Mouse (Mus musculus): ENCODE data around the gene Gzme. TPM values are rescaled to one million over a fixed set of nuclear protein-coding genes. Genes with fewer than 3 reads are reported as not detected.

Gzme gene
- polyA plus RNA-seq, 1 experiment from 2014 or later: not detected

GRCm38 (mm10) chr14:56102386-56102785 is 18.0 kb downstream of the Gzme start, which contains the start of gene Ctsg:
TSS of gene Ctsg (minus strand) at chr14:56102574.
- H3K9me3 ChIP-seq (replicated peaks): no peaks in the 10 kb centered on the region
- H3K36me3 ChIP-seq: no peaks in the 10 kb centered on the region
- WGBS: 80% methylated on average over 10 of the region's 10 CpGs
- H3K4me3 ChIP-seq: no peak within 1 kb of the TSS
- H3K4me1 ChIP-seq: no peaks in the 10 kb centered on the region
- DNase-seq (ENCODE audit: low spot score): no peak
- no peaks in the 10 kb centered on the region for H3K27me3 ChIP-seq (ENCODE audit: low read depth, poor library complexity, severe bottlenecking)
- no peak within 1 kb of the TSS for H3K27ac ChIP-seq (replicated peaks)

- Histone ChIP-seq H3K36me3 (no peaks in the 10 kb centered on the region), H3K4me3 (no peak overlapping the region), H3K9me3 (replicated peaks) (no peaks in the 10 kb centered on the region), H3K4me1 (no peaks in the 10 kb centered on the region), H3K27me3 (ENCODE audit: low read depth, poor library complexity, severe bottlenecking) (no peaks in the 10 kb centered on the region), H3K27ac (replicated peaks) (no peak overlapping the region)
- WGBS: 82% methylated on average over 4 of the region's 4 CpGs
- no peak for DNase-seq (ENCODE audit: low spot score)
Observed at GRCm38 (mm10) chr14:56098940-56099339, 21.5 kb downstream of the Gzme start.

- Histone ChIP-seq H3K9me3 (replicated peaks) (no peaks in the 10 kb centered on the region), H3K27ac (replicated peaks) (no peak overlapping the region), H3K4me1 (no peaks in the 10 kb centered on the region), H3K36me3 (no peaks in the 10 kb centered on the region), H3K4me3 (no peak overlapping the region), H3K27me3 (ENCODE audit: low read depth, poor library complexity, severe bottlenecking) (no peaks in the 10 kb centered on the region)
- DNase-seq (ENCODE audit: low spot score): no peak
- WGBS: 89% methylated on average over 1 of the region's 1 CpGs
Observed at GRCm38 (mm10) chr14:56097597-56097996, 22.8 kb downstream of the Gzme start.

- DNase-seq (ENCODE audit: low spot score): no peak
- 88% methylated on average over 2 of the region's 2 CpGs for WGBS
- Histone ChIP-seq H3K4me1 (no peaks in the 10 kb centered on the region), H3K9me3 (replicated peaks) (no peaks in the 10 kb centered on the region), H3K27ac (replicated peaks) (no peak overlapping the region), H3K27me3 (ENCODE audit: low read depth, poor library complexity, severe bottlenecking) (no peaks in the 10 kb centered on the region), H3K36me3 (no peaks in the 10 kb centered on the region), H3K4me3 (no peak overlapping the region)
Observed at GRCm38 (mm10) chr14:56093353-56093752, 27.1 kb downstream of the Gzme start.

GRCm38 (mm10) chr14:56086711-56087110 is 33.7 kb downstream of the Gzme start:
- H3K36me3 ChIP-seq: no peaks in the 10 kb centered on the region
- H3K4me3 ChIP-seq: no peak overlapping the region
- H3K4me1 ChIP-seq: no peaks in the 10 kb centered on the region
- H3K27me3 ChIP-seq (ENCODE audit: low read depth, poor library complexity, severe bottlenecking): no peaks in the 10 kb centered on the region
- H3K27ac ChIP-seq (replicated peaks): no peak overlapping the region
- H3K9me3 ChIP-seq (replicated peaks): no peaks in the 10 kb centered on the region
- 66% methylated on average over 3 of the region's 3 CpGs for WGBS
- DNase-seq (ENCODE audit: low spot score): no peak

GRCm38 (mm10) chr14:56085167-56085566 is 35.3 kb downstream of the Gzme start, which contains the start of gene Mcpt8:
TSS of gene Mcpt8 (minus strand) at chr14:56085273.
- no peaks in the 10 kb centered on the region for H3K36me3 ChIP-seq
- H3K27me3 ChIP-seq (ENCODE audit: low read depth, poor library complexity, severe bottlenecking): no peaks in the 10 kb centered on the region
- H3K9me3 ChIP-seq (replicated peaks): no peaks in the 10 kb centered on the region
- no peaks in the 10 kb centered on the region for H3K4me1 ChIP-seq
- H3K27ac ChIP-seq (replicated peaks): no peak within 1 kb of the TSS
- H3K4me3 ChIP-seq: no peak within 1 kb of the TSS
- no peak for DNase-seq (ENCODE audit: low spot score)
- 97% methylated on average over 2 of the region's 2 CpGs for WGBS

- H3K27ac ChIP-seq (replicated peaks): no peak overlapping the region
- H3K36me3 ChIP-seq: no peaks in the 10 kb centered on the region
- H3K4me1 ChIP-seq: no peaks in the 10 kb centered on the region
- no peak for DNase-seq (ENCODE audit: low spot score)
- H3K4me3 ChIP-seq: no peak overlapping the region
- H3K27me3 ChIP-seq (ENCODE audit: low read depth, poor library complexity, severe bottlenecking): no peaks in the 10 kb centered on the region
- H3K9me3 ChIP-seq (replicated peaks): no peaks in the 10 kb centered on the region
- 89% methylated on average over 4 of the region's 4 CpGs for WGBS
Observed at GRCm38 (mm10) chr14:56082016-56082415, 38.4 kb downstream of the Gzme start.

Small RNA genes within 50 kb of the gene (microRNA-seq; reads per million reads assigned to microRNA genes)
- not detected for gene Mir6949

Other genes starting within 250 kb of the Gzme start
- gene Cbln3, start 236.2 kb downstream of the Gzme start, polyA plus RNA-seq (2016; fragmentation: Nextera tagmentation; extraction: Ambion mirVana): 0.14 and 0.16 TPM in 2 replicates
- 23.2 and 24.7 TPM in 2 replicates for gene Khnyn, start 235.7 kb downstream of the Gzme start, polyA plus RNA-seq (2016; fragmentation: Nextera tagmentation; extraction: Ambion mirVana)
- gene Sdr39u1, start 220.3 kb downstream of the Gzme start, polyA plus RNA-seq (2016; fragmentation: Nextera tagmentation; extraction: Ambion mirVana): 27.5 and 31.5 TPM in 2 replicates
- gene Cma1, start 175.9 kb downstream of the Gzme start, polyA plus RNA-seq (2016; fragmentation: Nextera tagmentation; extraction: Ambion mirVana): not detected in 2 replicates
- gene Cma2, start 169.6 kb downstream of the Gzme start, polyA plus RNA-seq (2016; fragmentation: Nextera tagmentation; extraction: Ambion mirVana): not detected in 2 replicates
- not detected in 2 replicates for gene Mcpt1, start 102.7 kb downstream of the Gzme start, polyA plus RNA-seq (2016; fragmentation: Nextera tagmentation; extraction: Ambion mirVana)
- not detected in 2 replicates for gene Mcpt9, start 90.1 kb downstream of the Gzme start, polyA plus RNA-seq (2016; fragmentation: Nextera tagmentation; extraction: Ambion mirVana)
- not detected in 2 replicates for gene Mcpt2, start 78.6 kb downstream of the Gzme start, polyA plus RNA-seq (2016; fragmentation: Nextera tagmentation; extraction: Ambion mirVana)
- not detected in 2 replicates for gene Mcpt4, start 58.3 kb downstream of the Gzme start, polyA plus RNA-seq (2016; fragmentation: Nextera tagmentation; extraction: Ambion mirVana)
- not detected in 2 replicates for gene Mcpt8, start 35.4 kb downstream of the Gzme start, polyA plus RNA-seq (2016; fragmentation: Nextera tagmentation; extraction: Ambion mirVana)
- gene Ctsg, start 18.1 kb downstream of the Gzme start, polyA plus RNA-seq (2016; fragmentation: Nextera tagmentation; extraction: Ambion mirVana): not detected in 2 replicates
- gene Gzmd, start 12.0 kb upstream of the Gzme start, polyA plus RNA-seq (2016; fragmentation: Nextera tagmentation; extraction: Ambion mirVana): not detected in 2 replicates
- not detected in 2 replicates for gene Gzmg, start 39.0 kb upstream of the Gzme start, polyA plus RNA-seq (2016; fragmentation: Nextera tagmentation; extraction: Ambion mirVana)
- not detected in 2 replicates for gene Gzmn, start 54.0 kb upstream of the Gzme start, polyA plus RNA-seq (2016; fragmentation: Nextera tagmentation; extraction: Ambion mirVana)
- not detected in 2 replicates for gene Gzmf, start 90.8 kb upstream of the Gzme start, polyA plus RNA-seq (2016; fragmentation: Nextera tagmentation; extraction: Ambion mirVana)
- gene Gzmc, start 114.0 kb upstream of the Gzme start, polyA plus RNA-seq (2016; fragmentation: Nextera tagmentation; extraction: Ambion mirVana): not detected in 2 replicates
- gene Gzmb, start 141.6 kb upstream of the Gzme start, polyA plus RNA-seq (2016; fragmentation: Nextera tagmentation; extraction: Ambion mirVana): not detected in 2 replicates
- gene Atp12a, start 244.4 kb upstream of the Gzme start, polyA plus RNA-seq (2016; fragmentation: Nextera tagmentation; extraction: Ambion mirVana): not detected in 2 replicates

Measured in midbrain, embryonic 10.5 days (tissue).